Mouse (Mus musculus): ENCODE measurements around the gene Cfap43. TPM values are rescaled to one million over a fixed set of nuclear protein-coding genes. Genes with fewer than 3 reads are reported as not detected.

Cfap43 gene
- polyA plus RNA-seq, 1 experiment from 2014 or later = 0.05 TPM

DNA sequence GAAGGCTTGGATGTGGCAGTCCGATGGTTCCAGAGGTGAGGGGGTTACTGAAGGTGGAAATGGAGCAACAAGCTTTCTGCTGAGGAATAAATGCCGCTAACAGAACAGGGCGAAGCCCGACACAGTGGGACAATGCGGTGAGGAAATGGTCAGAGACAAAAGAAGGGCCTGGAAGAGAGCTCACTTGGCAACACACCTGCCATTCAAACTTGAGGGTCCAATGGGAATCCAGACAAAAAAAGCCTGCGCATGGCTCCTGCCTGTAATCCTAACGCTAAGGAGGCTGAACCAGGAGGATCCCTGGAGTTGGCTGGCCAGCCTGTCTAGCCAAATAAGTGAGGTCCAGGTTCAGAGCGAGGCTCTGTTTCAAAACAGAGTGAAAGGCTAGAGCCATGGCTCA, 222.7 kb downstream of the Cfap43 start:
- no peak overlapping the region for H3K27ac ChIP-seq
- H3K36me3 ChIP-seq (replicated peaks) = no peaks in the 10 kb centered on the region
- DNase-seq (ENCODE audit: extremely low spot score, low spot score) = no peak
- WGBS = 95% methylated on average over 8 of the region's 8 CpGs
- peaks cover 14% of the 10 kb centered on the region for H3K27me3 ChIP-seq (ENCODE audit: poor library complexity, severe bottlenecking)
- peaks cover 22% of the 10 kb centered on the region for H3K4me1 ChIP-seq
- H3K4me3 ChIP-seq = no peak overlapping the region
- no peaks in the 10 kb centered on the region for H3K9me3 ChIP-seq

DNA sequence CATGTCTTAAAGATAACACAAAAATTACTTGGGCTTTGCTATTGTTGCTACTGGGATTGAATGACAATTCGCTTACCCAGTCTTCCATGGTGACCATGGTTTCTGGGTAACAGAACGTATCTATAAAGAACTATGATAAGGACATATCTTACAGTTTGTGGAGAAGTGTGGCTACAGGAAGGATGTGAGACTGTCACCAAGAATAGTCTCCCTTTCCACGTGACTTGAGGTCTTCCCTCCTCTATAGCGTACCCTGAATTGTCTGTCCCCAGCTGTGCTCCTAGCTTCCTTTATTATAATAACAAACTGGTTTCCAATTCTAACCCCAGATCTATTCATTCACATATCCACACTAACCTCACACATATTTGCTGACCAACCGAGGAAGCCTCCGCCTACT, 223.4 kb downstream of the Cfap43 start:
- DNase-seq (ENCODE audit: extremely low spot score, low spot score) = no peak
- Histone ChIP-seq H3K27me3 (ENCODE audit: poor library complexity, severe bottlenecking) (peaks cover 21% of the 10 kb centered on the region), H3K9me3 (no peaks in the 10 kb centered on the region), H3K4me1 (peaks cover 20% of the 10 kb centered on the region), H3K36me3 (replicated peaks) (no peaks in the 10 kb centered on the region), H3K27ac (no peak overlapping the region), H3K4me3 (no peak overlapping the region)
- WGBS = 90% methylated on average over 6 of the region's 6 CpGs

DNA sequence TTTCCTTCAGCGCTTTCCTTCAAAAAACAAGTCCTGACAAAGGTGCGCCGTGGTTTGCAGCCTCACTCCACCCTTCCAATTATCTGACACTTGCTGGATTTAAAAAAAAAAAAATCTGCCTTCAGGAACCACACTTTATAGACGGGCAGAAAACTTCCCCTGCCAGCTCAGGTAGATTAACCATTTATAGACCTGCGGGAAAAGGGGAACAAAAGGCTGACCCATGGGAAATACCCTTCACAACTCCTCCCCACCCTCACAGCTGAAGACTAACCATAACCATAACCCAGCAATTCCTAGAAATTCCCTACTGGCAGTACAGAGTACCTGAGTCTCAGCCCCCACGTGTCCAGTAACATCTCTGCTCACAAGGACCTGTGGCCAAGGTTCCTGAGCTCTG, 227.1 kb downstream of the Cfap43 start, which contains the start of gene Col17a1:
TSS of gene Col17a1 (minus strand) at position 101 of the 400 bp plus-strand sequence.
- Histone ChIP-seq H3K27me3 (ENCODE audit: poor library complexity, severe bottlenecking) (peaks cover 21% of the 10 kb centered on the region), H3K36me3 (replicated peaks) (no peaks in the 10 kb centered on the region), H3K4me3 (no peak within 1 kb of the TSS), H3K4me1 (peaks cover 19% of the 10 kb centered on the region), H3K9me3 (no peaks in the 10 kb centered on the region), H3K27ac (no peak within 1 kb of the TSS)
- no peak for DNase-seq (ENCODE audit: extremely low spot score, low spot score)
- 81% methylated on average over 6 of the region's 6 CpGs for WGBS

DNA sequence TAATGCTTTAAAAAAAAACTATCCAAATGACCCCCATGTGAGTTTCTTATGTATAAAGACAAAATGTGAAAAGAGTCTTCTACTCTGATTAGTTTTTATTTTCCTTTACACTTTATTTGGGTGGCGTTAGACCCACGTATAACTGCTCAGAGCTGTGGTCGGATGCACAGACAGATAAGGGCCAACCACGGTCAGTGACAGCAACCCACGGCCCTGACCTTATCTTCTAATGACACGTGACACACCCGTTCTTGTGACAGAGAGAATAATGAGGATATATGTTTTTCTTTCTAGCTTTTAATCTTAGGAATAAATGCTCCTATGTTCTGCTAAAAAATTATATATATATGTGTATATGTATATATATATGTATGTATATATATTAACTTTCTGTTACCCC, 229.5 kb downstream of the Cfap43 start:
- Histone ChIP-seq H3K4me1 (peaks cover 30% of the 10 kb centered on the region), H3K36me3 (replicated peaks) (no peaks in the 10 kb centered on the region), H3K27me3 (ENCODE audit: poor library complexity, severe bottlenecking) (peaks cover 21% of the 10 kb centered on the region), H3K9me3 (no peaks in the 10 kb centered on the region), H3K4me3 (no peak overlapping the region), H3K27ac (no peak overlapping the region)
- WGBS = 90% methylated on average over 7 of the region's 7 CpGs
- DNase-seq (ENCODE audit: extremely low spot score, low spot score) = no peak

Small RNA genes lying within 50 kb of the gene (microRNA-seq; reads per million reads assigned to microRNA genes)
- gene Gm22240 (not detected), gene Mir8090 (not detected)

Other genes starting within 250 kb of the Cfap43 start
- gene Col17a1, start 227.2 kb downstream of the Cfap43 start, polyA plus RNA-seq (2016; fragmentation: Nextera tagmentation; extraction: Ambion mirVana) = 0.21 and 0.22 TPM in 2 replicates
- gene Sfr1, start 187.6 kb downstream of the Cfap43 start, polyA plus RNA-seq (2016; fragmentation: Nextera tagmentation; extraction: Ambion mirVana) = 290 and 317 TPM in 2 replicates
- gene Gsto1, start 64.3 kb downstream of the Cfap43 start, polyA plus RNA-seq (2016; fragmentation: Nextera tagmentation; extraction: Ambion mirVana) = 115 and 120 TPM in 2 replicates
- 0.76 and 0.81 TPM in 2 replicates for gene Gsto2, start 53.8 kb downstream of the Cfap43 start, polyA plus RNA-seq (2016; fragmentation: Nextera tagmentation; extraction: Ambion mirVana)
- gene Itprip, start within 50 bp of the Cfap43 start, polyA plus RNA-seq (2016; fragmentation: Nextera tagmentation; extraction: Ambion mirVana) = 21.2 and 21.9 TPM in 2 replicates
- gene Cfap58, start 18.4 kb upstream of the Cfap43 start, polyA plus RNA-seq (2016; fragmentation: Nextera tagmentation; extraction: Ambion mirVana) = 0.06 TPM in 1 of 2 replicates, not detected in the other

Data from forebrain, embryonic 10.5 days (tissue).